Mouse (Mus musculus) CD4-positive, CD25-positive, alpha-beta regulatory T cell, adult 2 months (primary cell): Measurements from ENCODE around the gene Esp36.
"Not testable (repeated sequence)": the region's sequence is repeated elsewhere in the genome, so short reads cannot be mapped to it uniquely, and the experiment has no call there.

Experiments
- DNase-seq: peaks from one replicate; pipeline ENCODE4 v3.0.0-alpha.2; 2012; ENCODE audit warnings: low read depth, low spot score

Esp36 gene

GRCm38 (mm10) chr17:38420085-38420484 lies at the start of gene Esp36:
Gene Esp36, minus strand, starts transcription at chr17:38420185.
- DNase-seq: no peak

- DNase-seq: not testable (repeated sequence)
Measured at GRCm38 (mm10) chr17:38456206-38456605, 36.2 kb upstream of the Esp36 start.

DNA sequence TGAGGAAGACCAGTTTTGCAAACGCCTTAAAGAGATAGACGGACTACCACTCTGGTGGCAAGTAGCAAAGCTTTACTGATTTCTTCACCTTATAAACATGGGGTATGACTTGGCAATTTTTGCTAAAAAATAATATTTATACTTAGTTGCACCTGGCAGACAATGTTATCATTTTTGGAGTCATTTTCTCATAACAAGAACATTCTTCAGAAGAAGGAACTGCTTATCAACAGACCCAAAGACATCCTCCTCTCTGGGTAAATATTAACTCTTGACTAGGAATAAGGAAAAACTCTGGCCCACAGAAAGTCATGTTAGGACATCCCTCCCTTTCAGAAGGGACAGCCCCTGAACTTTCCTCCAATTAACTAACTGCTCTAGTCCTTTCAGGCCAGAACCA lies 30.7 kb upstream of the Esp36 start:
- no peak for DNase-seq

GRCm38 (mm10) chr17:38406135-38406534 lies 13.8 kb downstream of the Esp36 start:
- DNase-seq: no peak

DNA sequence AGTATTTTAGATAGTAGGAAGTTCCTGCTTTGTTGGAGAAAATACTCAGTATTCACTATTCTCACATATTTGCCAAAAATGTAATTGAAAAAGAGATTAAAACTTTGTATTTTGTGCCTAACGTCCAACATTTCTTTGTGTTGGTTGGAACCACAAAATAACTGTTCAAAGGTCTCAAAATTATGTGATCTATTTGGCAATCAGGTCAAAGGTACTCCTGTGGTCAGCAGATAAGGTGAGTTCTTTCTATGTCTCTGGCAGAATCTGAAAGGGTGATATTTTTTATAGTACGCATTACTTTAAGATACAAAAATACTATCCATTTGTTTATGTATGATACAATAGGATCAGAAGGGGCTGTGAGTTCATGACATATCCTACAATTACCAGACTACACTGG lies 28.2 kb downstream of the Esp36 start:
- DNase-seq: no peak
